Mouse (Mus musculus) ES-CJ7 (cell line): Measurements from ENCODE around the gene Mapk14.
A peak's percentile ranks its signal among the peaks of the same experiment; 100 is the strongest.
"Not testable (repeated sequence)": the region's sequence is repeated elsewhere in the genome, so short reads cannot be mapped to it uniquely, and the experiment has no call there.

ENCODE experiments used
- DNase-seq: peaks from one replicate; pipeline ENCODE4 v3.0.0; 2011; ENCODE audit warnings: low read depth, low spot score

Gene Mapk14

GRCm38 (mm10) chr17:28697290-28698195 lies 6.4 kb downstream of the Mapk14 start:
- DNase-seq, result no peak

- DNase-seq, result no peak
Measured at GRCm38 (mm10) chr17:28698245-28698644, 7.1 kb downstream of the Mapk14 start.

GRCm38 (mm10) chr17:28698672-28699071 lies 7.5 kb downstream of the Mapk14 start:
- DNase-seq, result no peak

- DNase-seq, result no peak
Measured at GRCm38 (mm10) chr17:28699789-28700188, 8.7 kb downstream of the Mapk14 start.

DNA sequence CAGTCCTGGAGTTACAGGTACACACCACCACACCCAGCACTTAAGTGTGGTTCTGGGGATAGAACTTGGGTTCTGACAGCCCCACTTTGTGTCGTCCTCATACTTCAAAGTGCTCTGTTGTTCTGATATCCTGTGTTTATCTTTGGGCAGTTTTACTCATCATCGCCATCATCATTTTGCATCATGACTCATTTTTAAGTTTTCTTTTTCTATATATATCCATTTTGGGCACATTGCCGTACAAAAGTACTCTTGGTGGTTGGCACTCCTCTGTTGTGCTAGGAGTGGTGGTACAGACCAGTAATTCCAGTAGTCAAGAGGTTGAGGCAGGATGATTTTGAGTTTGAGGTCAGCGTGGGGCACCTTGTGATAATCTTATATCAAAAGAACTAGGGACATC lies 10.0 kb downstream of the Mapk14 start:
- DNase-seq, result no peak

- no peak for DNase-seq
Measured at GRCm38 (mm10) chr17:28701737-28702136, 10.6 kb downstream of the Mapk14 start.

DNA sequence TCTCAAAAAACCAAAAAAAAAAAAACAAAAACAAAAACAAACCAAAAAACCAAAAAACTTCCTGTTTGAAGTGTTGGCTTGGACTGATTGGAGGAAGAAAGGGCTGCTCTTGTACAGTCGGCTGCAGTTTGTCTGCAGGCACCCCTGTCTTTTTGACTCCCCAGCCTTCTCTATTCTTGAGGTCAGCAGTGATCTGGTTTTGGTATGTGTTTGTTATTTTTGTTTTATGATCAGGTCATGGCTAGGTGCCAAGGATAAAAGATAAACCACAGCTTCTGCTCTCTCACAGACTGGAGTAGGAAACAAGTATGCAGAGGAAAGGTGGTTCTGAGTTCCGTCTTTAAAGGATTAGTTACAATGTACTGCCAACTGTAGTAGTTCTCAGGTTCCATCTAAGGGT lies 11.5 kb downstream of the Mapk14 start:
- no peak for DNase-seq

DNA sequence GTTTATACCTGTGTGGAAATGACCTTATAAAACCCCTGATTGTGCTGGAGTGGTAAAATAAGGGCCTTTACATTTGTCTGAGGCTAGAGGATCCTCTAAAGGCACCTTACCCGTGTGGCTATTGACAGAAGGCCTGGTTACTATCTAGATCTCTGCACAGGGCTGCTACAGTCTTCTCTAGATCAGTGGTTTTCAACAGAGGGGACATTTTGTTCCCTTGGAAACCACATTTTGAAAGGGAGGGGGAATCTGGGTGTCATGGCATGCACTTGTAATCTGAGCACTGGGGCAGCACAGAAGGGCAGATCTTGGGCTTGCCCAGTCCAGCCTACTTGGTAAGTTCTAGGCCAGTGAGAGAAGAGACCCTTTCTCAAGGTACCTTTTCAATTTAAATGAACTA lies 15.6 kb downstream of the Mapk14 start:
- no peak for DNase-seq

GRCm38 (mm10) chr17:28707136-28707627 lies 16.1 kb downstream of the Mapk14 start:
- DNase-seq, result no peak

GRCm38 (mm10) chr17:28707816-28708215 lies 16.7 kb downstream of the Mapk14 start:
- DNase-seq, result no peak

- no peak for DNase-seq
Measured at GRCm38 (mm10) chr17:28708989-28709388, 17.9 kb downstream of the Mapk14 start.

GRCm38 (mm10) chr17:28709552-28710290 lies 18.6 kb downstream of the Mapk14 start:
- no peak for DNase-seq

GRCm38 (mm10) chr17:28710291-28710688 lies 19.2 kb downstream of the Mapk14 start:
- DNase-seq, result no peak

GRCm38 (mm10) chr17:28711237-28711636 lies 20.1 kb downstream of the Mapk14 start:
- DNase-seq, result no peak

DNA sequence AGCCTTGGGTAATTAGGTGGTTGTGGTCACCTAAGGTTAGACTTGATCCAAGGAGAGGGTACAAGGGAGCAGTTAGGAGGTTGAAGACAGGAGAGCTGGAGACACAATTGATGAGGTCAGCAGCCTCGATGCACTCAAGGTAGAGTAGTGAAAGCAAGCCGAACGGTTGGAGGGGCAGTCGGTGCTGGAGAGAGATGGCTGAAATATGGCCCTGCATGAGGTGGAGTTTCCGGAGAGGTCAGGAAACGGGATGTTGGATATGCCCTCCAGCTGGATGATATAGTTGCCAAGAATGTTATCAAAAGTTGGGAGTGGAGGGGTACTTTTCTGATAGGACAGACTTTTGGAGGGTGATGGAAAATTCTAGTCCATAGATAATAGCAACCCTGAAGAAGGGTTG lies 21.2 kb downstream of the Mapk14 start:
- no peak for DNase-seq

DNA sequence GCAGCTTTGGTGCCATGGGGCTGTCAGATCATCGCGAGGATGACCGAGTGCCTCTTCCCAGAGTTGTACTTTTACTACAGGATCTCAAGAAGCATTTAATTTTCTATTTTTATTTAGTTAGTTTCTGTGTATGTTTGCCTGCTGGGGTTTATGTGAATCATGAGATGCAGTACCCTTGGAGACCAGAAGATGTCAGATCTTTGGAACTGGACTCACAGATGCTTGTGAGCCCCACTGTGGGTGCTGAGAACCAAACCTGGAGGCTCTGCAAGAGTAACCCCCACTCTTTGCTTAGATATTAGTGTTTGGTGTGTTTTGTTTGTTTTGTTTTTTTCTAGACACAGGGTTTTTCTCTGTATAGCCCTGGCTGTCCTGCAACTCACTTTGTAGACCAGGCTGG lies 22.9 kb downstream of the Mapk14 start:
- peak; percentile 33 for DNase-seq

GRCm38 (mm10) chr17:28715832-28716548 lies 24.9 kb downstream of the Mapk14 start:
- no peak for DNase-seq

DNA sequence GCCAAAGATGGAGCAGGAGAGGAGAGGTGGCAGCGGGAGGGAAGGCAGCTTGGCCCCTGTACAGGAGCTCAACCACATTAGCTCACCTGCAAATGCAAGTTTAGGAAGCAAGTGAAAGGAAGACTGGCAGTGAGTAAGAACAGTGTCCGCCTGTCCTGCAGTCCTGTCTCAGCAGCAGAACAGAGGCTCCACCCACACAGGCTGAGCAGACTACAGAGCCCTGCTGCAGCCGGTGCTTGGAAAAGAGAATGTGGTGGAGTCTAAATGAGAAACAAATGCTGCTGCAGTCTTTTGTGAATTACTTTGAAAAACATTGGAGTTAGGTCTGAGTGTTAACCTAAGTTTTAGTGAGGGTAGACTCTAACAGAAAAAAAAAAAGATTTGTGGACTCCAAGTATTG lies 26.4 kb downstream of the Mapk14 start:
- no peak for DNase-seq

- no peak for DNase-seq
Measured at GRCm38 (mm10) chr17:28725783-28726182, 34.7 kb downstream of the Mapk14 start, which contains the start of gene AC170998.1. Gene AC170998.1 (plus strand): TSS chr17:28726083.

DNA sequence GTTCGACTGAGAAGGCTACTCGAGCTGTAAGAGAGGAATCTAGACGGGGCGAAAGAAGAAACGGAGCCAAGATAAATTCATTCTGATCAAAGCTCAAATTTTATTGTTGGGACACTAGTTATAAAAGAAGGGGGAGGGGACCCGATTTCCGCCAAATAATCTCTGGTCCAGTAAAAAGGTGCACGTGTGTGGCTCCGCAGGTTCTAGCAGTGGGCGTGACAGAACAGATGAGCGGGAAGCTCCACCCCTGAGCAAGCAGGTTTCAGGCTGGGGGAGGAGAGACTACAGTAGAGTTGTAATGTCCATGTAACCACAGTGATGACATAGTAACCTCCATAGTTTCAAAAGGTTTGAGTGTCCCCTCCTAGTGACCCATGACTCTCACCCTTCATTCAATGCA lies 36.4 kb downstream of the Mapk14 start:
- not testable (repeated sequence) for DNase-seq

- DNase-seq, result no peak
Measured at GRCm38 (mm10) chr17:28735317-28736105, 44.4 kb downstream of the Mapk14 start.
